ENCODE assay signal across 10 mouse cellular contexts in genomic region chr8:117334058-117334747, GRCm38 (mm10).
DNase-seq lines count a peak whose midpoint lies in the region; ATAC-seq and TF ChIP-seq lines count a peak whose summit lies in the region.
"Had no signal": no experiment of that assay in that cellular context is flagged by ENCODE, and none has a peak within 500 bp of the region (broad histone marks: within the 10 kb centered on the region; RNA-seq: fewer than 3 reads in every experiment).

No protein-coding gene starts in this region.

- H3K4me3 ChIP-seq in heart, embryonic 15.5 days, result no peak overlapping the region
- no peak overlapping the region for H3K4me3 ChIP-seq in hindbrain, postnatal 0 days (ENCODE audit: low read length)
- peak overlapping the region; percentile 34 for H3K4me3 ChIP-seq in liver, embryonic 15.5 days (replicated peaks)

- H3K9me3 ChIP-seq in heart, embryonic 15.5 days (replicated peaks), result no peaks in the 10 kb centered on the region
- H3K9me3 ChIP-seq in hindbrain, postnatal 0 days (ENCODE audit: low read length), result no peaks in the 10 kb centered on the region
- no peaks in the 10 kb centered on the region for H3K9me3 ChIP-seq in liver, embryonic 15.5 days (replicated peaks)
- H3K9me3 ChIP-seq: G1E had no signal

- H3K4me1 ChIP-seq in heart, embryonic 15.5 days (replicated peaks), result peaks cover 38% of the 10 kb centered on the region
- peaks cover 38% of the 10 kb centered on the region for H3K4me1 ChIP-seq in hindbrain, postnatal 0 days (ENCODE audit: insufficient read depth, low read length)
- H3K4me1 ChIP-seq in liver, embryonic 15.5 days (replicated peaks), result peaks cover 91% of the 10 kb centered on the region

- H3K9ac ChIP-seq in heart, embryonic 15.5 days, result no peak overlapping the region
- H3K9ac ChIP-seq in hindbrain, postnatal 0 days (replicated peaks; ENCODE audit: low read length), result no peak overlapping the region
- H3K9ac ChIP-seq in liver, embryonic 15.5 days, result peak overlapping the region; percentile 40; the same call in 1 of the 2 replicates

- no peak for DNase-seq in heart, adult 9 months (ENCODE audit: low spot score in 2 of 2)
- peak; percentile 48 for DNase-seq in ZHBTc4 (ENCODE audit: low read depth, low spot score)
- DNase-seq in hindbrain, postnatal 0 days (ENCODE audit: low spot score), result no peak
- no peak for DNase-seq in cerebellum, adult 9-11 months
- DNase-seq in ovary, adult 18-20 months (ENCODE audit: low spot score), result no peak
- no peak for DNase-seq in c-Kit-positive CD71-positive TER-119-positive erythroid progenitor cells, embryonic 14.5 days (ENCODE audit: low spot score)
- DNase-seq: cerebellum, adult 18-20 months had no signal

- 60% methylated on average over 10 of the region's 10 CpGs for WGBS in heart, embryonic 15.5 days
- WGBS in hindbrain, postnatal 0 days, result 66% methylated on average over 10 of the region's 10 CpGs
- WGBS in liver, embryonic 15.5 days (ENCODE audit: insufficient replicate concordance), result 30% methylated on average over 10 of the region's 10 CpGs

- peak overlapping the region; percentile 48; the same call in 1 of the 2 replicates for H3K27ac ChIP-seq in heart, embryonic 15.5 days
- H3K27ac ChIP-seq in hindbrain, postnatal 0 days, result peak overlapping the region; percentile 20; the same call in 1 of the 2 replicates
- peak overlapping the region; percentile 91 for H3K27ac ChIP-seq in liver, embryonic 15.5 days (replicated peaks)

- H3K4me2 ChIP-seq in heart, embryonic 15.5 days, result no peak overlapping the region
- no peak overlapping the region for H3K4me2 ChIP-seq in hindbrain, postnatal 0 days (ENCODE audit: low read depth, low read length)
- peak overlapping the region; percentile 55 for H3K4me2 ChIP-seq in liver, embryonic 15.5 days

- H3K36me3 ChIP-seq in heart, embryonic 15.5 days, result no peaks in the 10 kb centered on the region
- H3K36me3 ChIP-seq in hindbrain, postnatal 0 days (ENCODE audit: insufficient read depth, low read length), result no peaks in the 10 kb centered on the region
- no peaks in the 10 kb centered on the region for H3K36me3 ChIP-seq in liver, embryonic 15.5 days (replicated peaks)

- no peak for TF ChIP-seq CTCF in hindbrain, postnatal 0 days (IDR thresholded peaks at IDR 0.05; ENCODE audit: low read depth)

- no peaks in the 10 kb centered on the region for H3K27me3 ChIP-seq in heart, embryonic 15.5 days
- H3K27me3 ChIP-seq in hindbrain, postnatal 0 days (ENCODE audit: insufficient read depth, low read length), result no peaks in the 10 kb centered on the region
- no peaks in the 10 kb centered on the region for H3K27me3 ChIP-seq in liver, embryonic 15.5 days

- ATAC-seq in heart, embryonic 15.5 days (replicated peaks; ENCODE audit: insufficient number of reproducible peaks, insufficient read depth, low FRiP score, low read depth), result no peak
- no peak for ATAC-seq in hindbrain, postnatal 0 days
- ATAC-seq in liver, embryonic 15.5 days (ENCODE audit: insufficient read depth), result peak; percentile 36

Comparison
In these comparisons a context has a peak if more than half of its experiments do, and no peak if none do; other contexts are left out.
1. H3K27ac ChIP-seq: peak in every context shown above with its lines; median percentile 91 in liver, embryonic 15.5 days; 48 in heart, embryonic 15.5 days; 20 in hindbrain, postnatal 0 days.